Mouse (Mus musculus) stomach, postnatal 0 days (tissue): ENCODE measurements around the gene Rad51b.

Experiments
- CTCF ChIP-seq: IDR thresholded peaks from 2 replicates; pipeline ENCODE4 v1.5.1; 2016; ENCODE audit warnings: antibody characterized with exemption, low read depth, mild to moderate bottlenecking, moderate library complexity
- EP300 ChIP-seq: optimal IDR thresholded peaks from 2 replicates; pipeline ENCODE3; 2016; ENCODE audit warnings: antibody characterized with exemption

DNA sequence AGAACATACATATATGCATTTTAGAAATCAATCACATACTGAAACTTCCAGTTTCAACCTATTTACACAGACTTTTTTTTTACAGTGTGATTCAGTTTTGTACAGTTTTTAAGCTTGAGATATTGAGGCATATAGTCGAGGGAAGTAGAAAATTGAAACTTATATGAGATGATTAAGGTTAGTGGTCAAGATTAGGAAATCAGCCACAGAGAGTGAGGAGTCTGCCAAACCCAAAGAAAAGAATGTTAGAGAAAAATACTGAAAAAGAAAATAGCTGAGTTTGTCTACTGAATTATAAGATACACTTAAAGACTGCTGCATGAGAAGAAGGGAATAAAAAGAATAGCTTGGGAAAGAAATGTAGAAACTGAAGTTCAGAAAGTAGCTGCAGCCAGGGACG lies 280.4 kb downstream of the Rad51b start:
- TF ChIP-seq CTCF: no peak
- TF ChIP-seq EP300: no peak
